ENCODE assay signal across 17 mouse cellular contexts in the genomic region with DNA sequence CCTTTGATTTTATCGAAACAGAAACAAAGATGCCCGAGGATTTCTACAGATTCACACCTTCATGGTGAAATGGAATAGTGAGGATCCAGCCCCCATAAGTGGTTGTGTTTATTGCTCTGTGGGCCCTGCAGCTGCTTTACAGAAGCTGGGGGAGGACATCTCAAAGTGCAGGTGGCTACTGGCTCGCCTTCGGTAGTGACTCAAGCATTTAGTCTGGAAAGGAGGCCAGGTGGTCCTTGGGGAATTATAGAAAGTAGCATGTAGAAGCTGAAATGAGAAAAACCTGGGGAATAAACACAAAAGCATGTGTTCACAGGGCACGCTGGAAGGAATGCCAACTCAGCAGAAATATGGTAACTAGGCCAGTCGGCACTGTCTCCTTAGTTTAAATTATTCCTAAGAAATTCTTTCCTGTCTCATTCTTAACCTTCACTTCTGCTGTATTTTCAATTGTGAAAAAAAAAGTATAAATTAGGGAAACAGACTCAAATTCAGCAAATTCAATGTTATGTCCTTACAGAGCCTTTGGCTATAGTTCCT.
DNase-seq lines count a peak whose midpoint lies in the region; TF ChIP-seq lines count a peak whose summit lies in the region.
"Had no signal": no experiment of that assay in that cellular context is flagged by ENCODE, and none has a peak within 500 bp of the region (broad histone marks: within the 10 kb centered on the region; RNA-seq: fewer than 3 reads in every experiment).

No protein-coding gene starts in this region.

- TF ChIP-seq POLR2A in brain, embryonic 14.5 days (IDR thresholded peaks at IDR 0.05; ENCODE audit: borderline replicate concordance, extremely low read depth, insufficient read depth, insufficient read length, poor library complexity, severe bottlenecking) = no peak

- peak; percentile 6 for DNase-seq in layer of hippocampus, adult 11-12 months (ENCODE audit: low spot score)
- no peak for DNase-seq in layer of hippocampus, adult 18-20 months (ENCODE audit: low spot score in 2 of 2)
- DNase-seq in retina, postnatal 1 day = peak; percentile 16
- no peak for DNase-seq in retina, embryonic 14.5 days (ENCODE audit: low spot score)
- DNase-seq in brain, embryonic 14.5 days (ENCODE audit: low read depth) = peak; percentile 27
- peak; percentile 31 for DNase-seq in telencephalon, adult 2 months (ENCODE audit: low read depth, low spot score)
- no peak for DNase-seq in gastrocnemius, postnatal 14 days
- DNase-seq: adrenal gland, adult 8-10 months; B cell, adult 2 months; cerebellum, postnatal 25 days; embryo, embryonic 11 days; gastrocnemius, postnatal 10 days; heart, adult 2 months; kidney, adult 18-20 months; kidney, postnatal 4 days; lung, postnatal 4 days; thymus, postnatal 25 days had no signal

- no peak for TF ChIP-seq CTCF in brain, embryonic 14.5 days (IDR thresholded peaks at IDR 0.05; ENCODE audit: borderline replicate concordance, extremely low read depth, insufficient read depth, insufficient read length)

- intact Hi-C loops in gastrocnemius, postnatal 14 days (cut with DNase I; ENCODE audit: low total_unique reads) = no loop called here

Comparison
In these comparisons a context has a peak if more than half of its experiments do, and no peak if none do; other contexts are left out.
1. DNase-seq: peak in layer of hippocampus, adult 11-12 months (single experiment), retina, postnatal 1 day (single experiment), brain, embryonic 14.5 days (single experiment) and telencephalon, adult 2 months (single experiment); none in layer of hippocampus, adult 18-20 months (0 of 2), retina, embryonic 14.5 days (single experiment) and gastrocnemius, postnatal 14 days (single experiment).